Mouse (Mus musculus) lung, embryonic 14.5 days (tissue): ENCODE data around the gene Eif4a2. TPM values are rescaled to one million over a fixed set of nuclear protein-coding genes. Genes with fewer than 3 reads are reported as not detected.

Experiments
- ATAC-seq: fragments of 200-750 bp; cut with Nextera tagmentation; 2 replicates; pipeline ENCODE4 v1.8.0; 2017; ENCODE audit warnings: mild to moderate bottlenecking, moderate TSS enrichment, moderate library complexity; ENCODE audit not compliant: insufficient read depth
- DNase-seq: peaks from one replicate; pipeline ENCODE4 v3.0.0-alpha.2; 2015
- H3K27ac ChIP-seq: fragments of 300-500 bp; sonication (generic); 2 replicates; pipeline ENCODE4 v1.5.1; 2014; ENCODE audit warnings: low read depth, mild to moderate bottlenecking, moderate library complexity
- H3K27me3 ChIP-seq: fragments of 300-500 bp; sonication (generic); 2 replicates; pipeline ENCODE4 v1.6.1; 2014; ENCODE audit warnings: low read length, control low read depth; ENCODE audit not compliant: insufficient read depth
- H3K36me3 ChIP-seq: fragments of 300-500 bp; sonication (generic); 2 replicates; pipeline ENCODE4 v1.6.1; 2014; ENCODE audit warnings: control low read depth; ENCODE audit not compliant: insufficient read depth
- H3K4me1 ChIP-seq: fragments of 300-500 bp; sonication (generic); 2 replicates; pipeline ENCODE4 v1.6.1; 2014; ENCODE audit warnings: antibody characterized with exemption, control low read depth; ENCODE audit not compliant: insufficient read depth
- H3K4me2 ChIP-seq: fragments of 300-500 bp; sonication (generic); 2 replicates; pipeline ENCODE4 v1.6.1; 2014; ENCODE audit warnings: mild to moderate bottlenecking
- H3K4me3 ChIP-seq: fragments of 300-500 bp; sonication (generic); 2 replicates; pipeline ENCODE4 v1.5.1; 2014; ENCODE audit warnings: low read depth, low read length
- H3K9ac ChIP-seq: fragments of 300-500 bp; sonication (generic); 2 replicates; pipeline ENCODE4 v1.6.1; 2014
- H3K9me3 ChIP-seq: fragments of 300-500 bp; sonication (generic); 2 replicates; pipeline ENCODE4 v1.6.1; 2016; ENCODE audit warnings: low read depth, low read length, control low read depth
- CTCF ChIP-seq: IDR thresholded peaks from 2 replicates; pipeline ENCODE4 v1.5.1; 2016; ENCODE audit warnings: antibody characterized with exemption, low read depth
- WGBS: fragments of 180-500 bp; shearing (Covaris S2); extraction: QIAGEN DNeasy Blood & Tissue Kit; methylation state at CpG from one replicate; pipeline ENCODE4 v1.1.7; 2014; 5-methylcytosine and 5-hydroxymethylcytosine counted together
- microRNA-seq: library from miRNA; unstranded; fragments of <30 nt; microRNA quantifications from one replicate; pipeline ENCODE4, GENCODE M21; 2016; ENCODE audit warnings: borderline number of aligned reads
- polyA plus RNA-seq: library from polyadenylated mRNA; unstranded; fragments of >200 nt; fragmentation: Nextera tagmentation; extraction: Ambion mirVana; gene quantifications from 2 replicates; pipeline ENCODE4 v1.2.1, GENCODE M21; 2014

The Eif4a2 gene
- polyA plus RNA-seq, 1 experiment from 2014 or later: 194 TPM

GRCm38 (mm10) chr16:23158957-23159356 is 51.7 kb downstream of the Eif4a2 start:
- TF ChIP-seq CTCF: no peak
- WGBS: 22% methylated on average over 2 of the region's 2 CpGs
- ATAC-seq (no peak), DNase-seq (no peak)
- Histone ChIP-seq H3K4me1 (no peaks in the 10 kb centered on the region), H3K9me3 (no peaks in the 10 kb centered on the region), H3K36me3 (no peaks in the 10 kb centered on the region), H3K4me2 (no peak overlapping the region), H3K27me3 (no peaks in the 10 kb centered on the region), H3K27ac (no peak overlapping the region), H3K9ac (no peak overlapping the region), H3K4me3 (no peak overlapping the region)

- TF ChIP-seq CTCF: no peak
- Histone ChIP-seq H3K9me3 (no peaks in the 10 kb centered on the region), H3K27ac (no peak overlapping the region), H3K4me3 (no peak overlapping the region), H3K27me3 (no peaks in the 10 kb centered on the region), H3K36me3 (no peaks in the 10 kb centered on the region), H3K9ac (no peak overlapping the region), H3K4me1 (no peaks in the 10 kb centered on the region), H3K4me2 (no peak overlapping the region)
- DNase-seq: no peak
- WGBS: 35% methylated on average over 2 of the region's 2 CpGs
- ATAC-seq: no peak
Measured at GRCm38 (mm10) chr16:23159749-23160148, 52.5 kb downstream of the Eif4a2 start.

- Histone ChIP-seq H3K9me3 (no peaks in the 10 kb centered on the region), H3K9ac (no peak overlapping the region), H3K27ac (no peak overlapping the region), H3K27me3 (no peaks in the 10 kb centered on the region), H3K4me3 (no peak overlapping the region), H3K4me1 (no peaks in the 10 kb centered on the region), H3K36me3 (no peaks in the 10 kb centered on the region), H3K4me2 (no peak overlapping the region)
- DNase-seq: no peak
- ATAC-seq: no peak
- WGBS: 75% methylated on average over 3 of the region's 3 CpGs
- TF ChIP-seq CTCF: no peak
Measured at GRCm38 (mm10) chr16:23162116-23162515, 54.9 kb downstream of the Eif4a2 start.

Small RNA genes lying within 50 kb of the gene (microRNA-seq; reads per million reads assigned to microRNA genes)
- gene Gm49346: 1.4 reads per million

Other genes starting within 250 kb of the Eif4a2 start
- gene Tbccd1, start 249.8 kb upstream of the Eif4a2 start, polyA plus RNA-seq: 31.2 and 33.6 TPM in 2 replicates
- gene Dnajb11, start 249.6 kb upstream of the Eif4a2 start, polyA plus RNA-seq: 96.9 and 107 TPM in 2 replicates
- 0.16 and 0.28 TPM in 2 replicates for gene Ahsg, start 216.2 kb upstream of the Eif4a2 start, polyA plus RNA-seq
- not detected in 2 replicates for gene Fetub, start 189.1 kb upstream of the Eif4a2 start, polyA plus RNA-seq
- not detected in 2 replicates for gene Hrg, start 156.4 kb upstream of the Eif4a2 start, polyA plus RNA-seq
- gene Kng2, start 78.0 kb upstream of the Eif4a2 start, polyA plus RNA-seq: not detected in 2 replicates
- 0.22 and 0.32 TPM in 2 replicates for gene Kng1, start 49.6 kb upstream of the Eif4a2 start, polyA plus RNA-seq
- 144 and 148 TPM in 2 replicates for gene Rfc4, start 20.3 kb downstream of the Eif4a2 start, polyA plus RNA-seq
- gene Adipoq, start 39.1 kb downstream of the Eif4a2 start, polyA plus RNA-seq: not detected in 2 replicates
- 58.8 and 60.3 TPM in 2 replicates for gene St6gal1, start 117.3 kb downstream of the Eif4a2 start, polyA plus RNA-seq